Comparison of ENCODE assay signal across 8 mouse cellular contexts in the genomic region with DNA sequence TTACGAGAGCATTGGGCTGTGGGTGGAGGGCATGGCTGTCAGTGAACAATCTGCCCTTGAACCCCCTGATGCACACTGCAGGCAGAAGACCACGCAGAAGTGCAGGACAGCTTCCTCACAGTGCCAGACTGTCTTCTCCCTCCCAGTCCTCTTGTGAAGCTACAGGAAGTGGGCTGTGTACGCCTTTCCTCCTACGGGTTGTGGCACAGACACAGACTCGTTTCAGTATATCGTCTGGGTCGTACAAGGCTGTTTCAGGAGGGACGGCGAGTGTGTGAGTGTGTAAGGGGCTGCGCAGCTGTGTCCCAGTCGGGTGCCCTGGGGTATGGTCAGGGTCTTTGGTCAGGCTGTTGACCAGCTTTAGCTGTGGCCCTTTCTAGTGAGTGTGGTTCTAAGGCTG. TPM values are rescaled to one million over a fixed set of nuclear protein-coding genes. Genes with fewer than 3 reads are reported as not detected.
A peak's percentile ranks its signal among the peaks of the same experiment; 100 is the strongest.
DNase-seq lines count a peak whose midpoint lies in the region; ATAC-seq lines count a peak whose summit lies in the region.

No protein-coding gene starts in this region.

- no peak overlapping the region for H3K4me2 ChIP-seq in hindbrain, embryonic 16.5 days (ENCODE audit: low read length)
- peak overlapping the region; percentile 91 for H3K4me2 ChIP-seq in liver, embryonic 11.5 days

- no peaks in the 10 kb centered on the region for H3K27me3 ChIP-seq in hindbrain, embryonic 10.5 days (ENCODE audit: insufficient read depth, poor library complexity, severe bottlenecking)
- H3K27me3 ChIP-seq in hindbrain, embryonic 16.5 days (replicated peaks; ENCODE audit: control insufficient read depth, insufficient read depth, low read length), result no peaks in the 10 kb centered on the region
- no peaks in the 10 kb centered on the region for H3K27me3 ChIP-seq in liver, embryonic 11.5 days (replicated peaks; ENCODE audit: control insufficient read depth, insufficient read depth, low read length)

- H3K27ac ChIP-seq in hindbrain, embryonic 10.5 days, result peak overlapping the region; percentile 35
- no peak overlapping the region for H3K27ac ChIP-seq in hindbrain, embryonic 16.5 days (ENCODE audit: low read depth, low read length)
- peak overlapping the region; percentile 98 for H3K27ac ChIP-seq in liver, embryonic 11.5 days (ENCODE audit: low read depth, low read length)

- H3K9ac ChIP-seq in hindbrain, embryonic 16.5 days (ENCODE audit: low read depth, low read length), result no peak overlapping the region
- peak overlapping the region; percentile 64 for H3K9ac ChIP-seq in liver, embryonic 11.5 days (ENCODE audit: low read depth, low read length)

- no peak for ATAC-seq in hindbrain, embryonic 16.5 days
- ATAC-seq in liver, embryonic 11.5 days (replicated peaks; ENCODE audit: low FRiP score), result no peak

- 87% methylated on average over 11 of the region's 11 CpGs for WGBS in hindbrain, embryonic 10.5 days
- WGBS in hindbrain, embryonic 16.5 days, result 85% methylated on average over 11 of the region's 11 CpGs
- WGBS in liver, embryonic 11.5 days, result 46% methylated on average over 11 of the region's 11 CpGs

- H3K4me3 ChIP-seq in hindbrain, embryonic 10.5 days, result peak overlapping the region; percentile 18; the same call in 1 of the 2 replicates
- no peak overlapping the region for H3K4me3 ChIP-seq in hindbrain, embryonic 16.5 days (ENCODE audit: low read length)
- peak overlapping the region; percentile 97 for H3K4me3 ChIP-seq in liver, embryonic 11.5 days (ENCODE audit: low read depth, low read length)

- no peak for DNase-seq in hindbrain, embryonic 10.5 days (ENCODE audit: low spot score)
- DNase-seq in CD8-positive naive resting alpha-beta T cell, adult 2 months (ENCODE audit: low read depth in 2 of 2, low spot score in 2 of 2), result peak; percentile 54
- DNase-seq in liver, embryonic 11.5 days (ENCODE audit: low spot score), result peak; percentile 40
- DNase-seq in naive thymus-derived CD4-positive, alpha-beta T cell, adult 2 months (ENCODE audit: low read depth), result peak; percentile 78
- no peak for DNase-seq in left cerebral cortex, adult 8-10 months (ENCODE audit: low spot score in 2 of 2)
- no peak for DNase-seq in left cerebral cortex, adult 18-20 months (ENCODE audit: low spot score in 2 of 2)
- DNase-seq in ovary, adult 18-20 months (ENCODE audit: low spot score), result no peak

- H3K9me3 ChIP-seq in hindbrain, embryonic 10.5 days, result no peaks in the 10 kb centered on the region
- no peaks in the 10 kb centered on the region for H3K9me3 ChIP-seq in hindbrain, embryonic 16.5 days (ENCODE audit: control insufficient read depth, low read length)
- no peaks in the 10 kb centered on the region for H3K9me3 ChIP-seq in liver, embryonic 11.5 days (ENCODE audit: control insufficient read depth, low read length)

- peaks cover 37% of the 10 kb centered on the region for H3K36me3 ChIP-seq in hindbrain, embryonic 10.5 days
- H3K36me3 ChIP-seq in hindbrain, embryonic 16.5 days (ENCODE audit: control insufficient read depth, insufficient read depth, low read length), result no peaks in the 10 kb centered on the region
- peaks cover 5% of the 10 kb centered on the region; the same call in 1 of the 2 replicates for H3K36me3 ChIP-seq in liver, embryonic 11.5 days (ENCODE audit: control insufficient read depth, insufficient read depth, low read length)

- H3K4me1 ChIP-seq in hindbrain, embryonic 10.5 days (replicated peaks), result peaks cover 55% of the 10 kb centered on the region
- H3K4me1 ChIP-seq in hindbrain, embryonic 16.5 days (ENCODE audit: control insufficient read depth, insufficient read depth, low read depth, low read length), result peaks cover 25% of the 10 kb centered on the region
- H3K4me1 ChIP-seq in liver, embryonic 11.5 days (replicated peaks; ENCODE audit: control insufficient read depth, insufficient read depth, low read length), result peaks cover 67% of the 10 kb centered on the region

RNA-seq across cellular contexts. Expression of a gene that starts 3.1 kb away (rescaled TPM):
- 44.7 and 44.8 TPM in 2 replicates for polyA plus RNA-seq in hindbrain, embryonic 10.5 days (2016; fragmentation: Nextera tagmentation; extraction: Ambion mirVana)
- polyA plus RNA-seq in hindbrain, embryonic 16.5 days (2015; fragmentation: Nextera tagmentation; extraction: Ambion mirVana), result 46.0 and 51.5 TPM in 2 replicates
- polyA plus RNA-seq in liver, embryonic 11.5 days (2014; fragmentation: Nextera tagmentation; extraction: Ambion mirVana), result 58.8 and 61.8 TPM in 2 replicates
- total RNA-seq in left cerebral cortex, adult 8-10 months (2022), result 10 to 100 TPM; 48.5 to 60.5 (median 55.9) TPM
- 10 to 100 TPM; 52.7 to 53.4 TPM for total RNA-seq in left cerebral cortex, adult 18-20 months (2021)

RNA-seq across cellular contexts. Expression of a gene that starts 6.0 kb away (rescaled TPM):
- polyA plus RNA-seq in hindbrain, embryonic 10.5 days (2016; fragmentation: Nextera tagmentation; extraction: Ambion mirVana), result 18.6 and 20.7 TPM in 2 replicates
- polyA plus RNA-seq in hindbrain, embryonic 16.5 days (2015; fragmentation: Nextera tagmentation; extraction: Ambion mirVana), result 19.1 and 21.5 TPM in 2 replicates
- 25.9 and 28.3 TPM in 2 replicates for polyA plus RNA-seq in liver, embryonic 11.5 days (2014; fragmentation: Nextera tagmentation; extraction: Ambion mirVana)
- total RNA-seq in left cerebral cortex, adult 8-10 months (2022), result 10 to 100 TPM; 56.0 to 62.3 (median 60.6) TPM
- 10 to 100 TPM; 65.8 to 71.5 TPM for total RNA-seq in left cerebral cortex, adult 18-20 months (2021)

RNA-seq across cellular contexts. Expression of a gene that starts 23.1 kb away (rescaled TPM):
- 280 and 301 TPM in 2 replicates for polyA plus RNA-seq in hindbrain, embryonic 10.5 days (2016; fragmentation: Nextera tagmentation; extraction: Ambion mirVana)
- 220 and 251 TPM in 2 replicates for polyA plus RNA-seq in hindbrain, embryonic 16.5 days (2015; fragmentation: Nextera tagmentation; extraction: Ambion mirVana)
- polyA plus RNA-seq in liver, embryonic 11.5 days (2014; fragmentation: Nextera tagmentation; extraction: Ambion mirVana), result 306 and 326 TPM in 2 replicates
- total RNA-seq in left cerebral cortex, adult 8-10 months (2022), result 100 to 1,000 TPM in 2 of 4 experiments, 10 to 100 TPM in 2; 87.9 to 109 (median 103) TPM
- 100 to 1,000 TPM; 102 to 108 TPM for total RNA-seq in left cerebral cortex, adult 18-20 months (2021)

RNA-seq across cellular contexts. Expression of a gene that starts 34.7 kb away (rescaled TPM):
- 71.0 and 91.5 TPM in 2 replicates for polyA plus RNA-seq in hindbrain, embryonic 10.5 days (2016; fragmentation: Nextera tagmentation; extraction: Ambion mirVana)
- 93.8 and 101 TPM in 2 replicates for polyA plus RNA-seq in hindbrain, embryonic 16.5 days (2015; fragmentation: Nextera tagmentation; extraction: Ambion mirVana)
- polyA plus RNA-seq in liver, embryonic 11.5 days (2014; fragmentation: Nextera tagmentation; extraction: Ambion mirVana), result 32.9 and 34.1 TPM in 2 replicates
- total RNA-seq in left cerebral cortex, adult 8-10 months (2022), result 10 to 100 TPM; 42.9 to 48.2 (median 46.4) TPM
- 10 to 100 TPM; 42.4 to 47.0 TPM for total RNA-seq in left cerebral cortex, adult 18-20 months (2021)

RNA-seq across cellular contexts. Expression of a gene that starts 35.0 kb away (rescaled TPM):
- polyA plus RNA-seq in hindbrain, embryonic 10.5 days (2016; fragmentation: Nextera tagmentation; extraction: Ambion mirVana), result 2.2 and 2.4 TPM in 2 replicates
- 3.0 and 3.5 TPM in 2 replicates for polyA plus RNA-seq in hindbrain, embryonic 16.5 days (2015; fragmentation: Nextera tagmentation; extraction: Ambion mirVana)
- polyA plus RNA-seq in liver, embryonic 11.5 days (2014; fragmentation: Nextera tagmentation; extraction: Ambion mirVana), result 0.32 and 0.74 TPM in 2 replicates
- total RNA-seq in left cerebral cortex, adult 8-10 months (2022), result 10 to 100 TPM; 10.4 to 11.4 (median 10.6) TPM
- 10 to 100 TPM in 1 of 2 experiments, 1 to 10 TPM in 1; 9.3 to 10.0 TPM for total RNA-seq in left cerebral cortex, adult 18-20 months (2021)

Comparison
In these comparisons a context has a peak if more than half of its experiments do, and no peak if none do; other contexts are left out.
1. DNase-seq: peak in CD8-positive naive resting alpha-beta T cell, adult 2 months (2 of 2), liver, embryonic 11.5 days (single experiment) and naive thymus-derived CD4-positive, alpha-beta T cell, adult 2 months (single experiment); none in hindbrain, embryonic 10.5 days (single experiment), left cerebral cortex, adult 8-10 months (0 of 2), left cerebral cortex, adult 18-20 months (0 of 2) and ovary, adult 18-20 months (single experiment).